ENCODE assay signal across 8 mouse cellular contexts in genomic region chr12:80998528-80999221, GRCm38 (mm10). TPM values are rescaled to one million over a fixed set of nuclear protein-coding genes. Genes with fewer than 3 reads are reported as not detected.
A peak's percentile ranks its signal among the peaks of the same experiment; 100 is the strongest.
DNase-seq lines count a peak whose midpoint lies in the region; ATAC-seq lines count a peak whose summit lies in the region.

No protein-coding gene starts in this region.

- DNase-seq in gastrocnemius, postnatal 10 days: peak; percentile 4
- DNase-seq in gastrocnemius, postnatal 25 days: no peak
- DNase-seq in ES-CJ7 (ENCODE audit: low read depth, low spot score): peak; percentile 11
- DNase-seq in hindbrain, embryonic 11.5 days (ENCODE audit: low spot score): peak; percentile 76
- no peak for DNase-seq in Muller cell, postnatal 12 days (ENCODE audit: inconsistent ontology term)
- DNase-seq in left cerebral cortex, adult 9 months (ENCODE audit: low spot score in 2 of 2): no peak
- DNase-seq in cerebellum, postnatal 4 days (ENCODE audit: low spot score in 2 of 2): no peak

- peak; percentile 90 for ATAC-seq in hindbrain, embryonic 11.5 days (ENCODE audit: low FRiP score)
- ATAC-seq in midbrain, embryonic 13.5 days: peak; percentile 94

- H3K4me3 ChIP-seq in hindbrain, embryonic 11.5 days (ENCODE audit: low read depth, low read length): peak overlapping the region; percentile 14; the same call in 1 of the 2 replicates
- peak overlapping the region; percentile 31 for H3K4me3 ChIP-seq in midbrain, embryonic 13.5 days (replicated peaks)

- H3K4me1 ChIP-seq in hindbrain, embryonic 11.5 days (replicated peaks; ENCODE audit: control insufficient read depth, insufficient read depth, low read length): peaks cover 5% of the 10 kb centered on the region; the same call in 1 of the 2 replicates
- peaks cover 29% of the 10 kb centered on the region for H3K4me1 ChIP-seq in midbrain, embryonic 13.5 days (replicated peaks)

- no peaks in the 10 kb centered on the region for H3K36me3 ChIP-seq in hindbrain, embryonic 11.5 days (ENCODE audit: control insufficient read depth, insufficient read depth, low read length)
- H3K36me3 ChIP-seq in midbrain, embryonic 13.5 days: no peaks in the 10 kb centered on the region

- 3% methylated on average over 33 of the region's 33 CpGs for WGBS in hindbrain, embryonic 11.5 days
- WGBS in midbrain, embryonic 13.5 days: under 1% methylated on average over 33 of the region's 33 CpGs

- H3K9ac ChIP-seq in hindbrain, embryonic 11.5 days (ENCODE audit: low read depth, low read length): peak overlapping the region; percentile 42
- peak overlapping the region; percentile 44; the same call in 1 of the 2 replicates for H3K9ac ChIP-seq in midbrain, embryonic 13.5 days (replicated peaks)

- peak overlapping the region; percentile 38 for H3K4me2 ChIP-seq in hindbrain, embryonic 11.5 days (replicated peaks; ENCODE audit: low read depth, low read length)
- H3K4me2 ChIP-seq in midbrain, embryonic 13.5 days (replicated peaks): peak overlapping the region; percentile 50

- no peaks in the 10 kb centered on the region for H3K27me3 ChIP-seq in hindbrain, embryonic 11.5 days (ENCODE audit: control insufficient read depth, insufficient read depth, low read length)
- no peaks in the 10 kb centered on the region for H3K27me3 ChIP-seq in midbrain, embryonic 13.5 days

- H3K27ac ChIP-seq in hindbrain, embryonic 11.5 days (ENCODE audit: low read depth, low read length): peak overlapping the region; percentile 63
- peak overlapping the region; percentile 71 for H3K27ac ChIP-seq in midbrain, embryonic 13.5 days

- no peaks in the 10 kb centered on the region; the same call in 1 of the 2 replicates for H3K9me3 ChIP-seq in hindbrain, embryonic 11.5 days (ENCODE audit: control insufficient read depth, low read length)
- no peaks in the 10 kb centered on the region for H3K9me3 ChIP-seq in midbrain, embryonic 13.5 days

RNA-seq across cellular contexts. Expression of gene Smoc1, which starts 27.9 kb away (rescaled TPM):
- total RNA-seq in gastrocnemius, postnatal 10 days (2021): 1 to 10 TPM; 2.5 to 3.3 TPM
- 1 to 10 TPM in 1 of 2 experiments, under 1 TPM in 1; 0.38 to 5.1 TPM for total RNA-seq in gastrocnemius, postnatal 25 days (2021)
- 12.9 and 18.7 TPM in 2 replicates for polyA plus RNA-seq in hindbrain, embryonic 11.5 days (2014; fragmentation: Nextera tagmentation; extraction: Ambion mirVana)
- polyA plus RNA-seq in midbrain, embryonic 13.5 days (2015; fragmentation: Nextera tagmentation; extraction: Ambion mirVana): 17.7 and 20.3 TPM in 2 replicates

RNA-seq across cellular contexts. Expression of gene Slc10a1, which starts 30.2 kb away (rescaled TPM):
- under 1 TPM in 1 of 2 experiments, not detected in 1; 0.41 TPM for total RNA-seq in gastrocnemius, postnatal 10 days (2021)
- not detected for total RNA-seq in gastrocnemius, postnatal 25 days (2021)
- 0.51 and 0.63 TPM in 2 replicates for polyA plus RNA-seq in hindbrain, embryonic 11.5 days (2014; fragmentation: Nextera tagmentation; extraction: Ambion mirVana)
- polyA plus RNA-seq in midbrain, embryonic 13.5 days (2015; fragmentation: Nextera tagmentation; extraction: Ambion mirVana): 0.62 and 0.79 TPM in 2 replicates

RNA-seq across cellular contexts. Expression of gene Srsf5, which starts 53.4 kb away (rescaled TPM):
- 100 to 1,000 TPM; 157 to 190 TPM for total RNA-seq in gastrocnemius, postnatal 10 days (2021)
- total RNA-seq in gastrocnemius, postnatal 25 days (2021): 10 to 100 TPM; 72.3 to 75.0 TPM
- polyA plus RNA-seq in hindbrain, embryonic 11.5 days (2014; fragmentation: Nextera tagmentation; extraction: Ambion mirVana): 291 and 446 TPM in 2 replicates
- 506 and 554 TPM in 2 replicates for polyA plus RNA-seq in midbrain, embryonic 13.5 days (2015; fragmentation: Nextera tagmentation; extraction: Ambion mirVana)

Comparison
In these comparisons a context has a peak if more than half of its experiments do, and no peak if none do; other contexts are left out.
1. DNase-seq: peak in gastrocnemius, postnatal 10 days (single experiment), ES-CJ7 (single experiment) and hindbrain, embryonic 11.5 days (single experiment); none in gastrocnemius, postnatal 25 days (single experiment), Muller cell, postnatal 12 days (single experiment), left cerebral cortex, adult 9 months (0 of 2) and cerebellum, postnatal 4 days (0 of 2).